12 mouse cellular contexts compared by ENCODE assay signal in genomic region chr10:26034931-26035330, GRCm38 (mm10). TPM values are rescaled to one million over a fixed set of nuclear protein-coding genes. Genes with fewer than 3 reads are reported as not detected.
DNase-seq lines count a peak whose midpoint lies in the region; ATAC-seq and TF ChIP-seq lines count a peak whose summit lies in the region.
"Had no signal": no experiment of that assay in that cellular context is flagged by ENCODE, and none has a peak within 500 bp of the region (broad histone marks: within the 10 kb centered on the region; RNA-seq: fewer than 3 reads in every experiment).

No protein-coding gene starts in this region.

- WGBS in liver, adult 2 months, result 73% methylated on average over 5 of the region's 5 CpGs
- WGBS in liver, embryonic 11.5 days, result 59% methylated on average over 5 of the region's 5 CpGs

- no peaks in the 10 kb centered on the region for H3K36me3 ChIP-seq in liver, adult 2 months (ENCODE audit: control insufficient read depth, insufficient read depth, low read length)
- H3K36me3 ChIP-seq in liver, embryonic 11.5 days (ENCODE audit: control insufficient read depth, insufficient read depth, low read length), result no peaks in the 10 kb centered on the region

- H3K4me1 ChIP-seq in liver, adult 2 months (ENCODE audit: control insufficient read depth, insufficient read depth, low read length), result no peaks in the 10 kb centered on the region
- H3K4me1 ChIP-seq in liver, embryonic 11.5 days (replicated peaks; ENCODE audit: control insufficient read depth, insufficient read depth, low read length), result no peaks in the 10 kb centered on the region

- H3K79me2 ChIP-seq in liver, adult 2 months (ENCODE audit: control insufficient read depth, insufficient read depth, low read length), result no peaks in the 10 kb centered on the region

- no peak overlapping the region for H3K4me2 ChIP-seq in liver, embryonic 11.5 days

- no peaks in the 10 kb centered on the region for H3K9me3 ChIP-seq in liver, embryonic 11.5 days (ENCODE audit: control insufficient read depth, low read length)

- H3K9ac ChIP-seq in liver, adult 2 months (ENCODE audit: low read depth, low read length), result no peak overlapping the region
- H3K9ac ChIP-seq in liver, embryonic 11.5 days (ENCODE audit: low read depth, low read length), result no peak overlapping the region
- H3K9ac ChIP-seq: liver, embryonic 14.5 days had no signal

- no peak for TF ChIP-seq POLR2A in liver, adult 2 months (IDR thresholded peaks at IDR 0.05; ENCODE audit: extremely low read depth, insufficient read depth, low read length)

- DNase-seq in liver, adult 2 months (ENCODE audit: extremely low read depth, low read depth, low spot score), result peak; percentile 2
- DNase-seq in liver, embryonic 11.5 days (ENCODE audit: low spot score), result no peak
- DNase-seq in frontal cortex, postnatal 14 days (ENCODE audit: low spot score in 2 of 2), result peak; percentile 60 to 76
- DNase-seq in layer of hippocampus, postnatal 36 days, result peak; percentile 83 to 88
- peak; percentile 62 for DNase-seq in right cerebral cortex, postnatal 14 days
- no peak for DNase-seq in embryo, embryonic 11 days
- no peak for DNase-seq in embryo, embryonic 10.5 days (ENCODE audit: low spot score)
- DNase-seq in natural killer cell, adult 2 months (ENCODE audit: low spot score in 2 of 2), result no peak
- DNase-seq: kidney, adult 9 months had no signal

- no peak for ATAC-seq in liver, embryonic 11.5 days (replicated peaks; ENCODE audit: low FRiP score)

- no peak for TF ChIP-seq CTCF in liver, adult 2 months (IDR thresholded peaks at IDR 0.05; ENCODE audit: low read depth, low read length)

- H3K4me3 ChIP-seq in liver, adult 2 months (ENCODE audit: insufficient read depth, low read depth, low read length), result no peak overlapping the region
- H3K4me3 ChIP-seq in liver, embryonic 11.5 days (ENCODE audit: low read depth, low read length), result no peak overlapping the region

- H3K27me3 ChIP-seq in liver, adult 2 months (ENCODE audit: control insufficient read depth, insufficient read depth, low read length), result no peaks in the 10 kb centered on the region
- H3K27me3 ChIP-seq in liver, embryonic 11.5 days (replicated peaks; ENCODE audit: control insufficient read depth, insufficient read depth, low read length), result no peaks in the 10 kb centered on the region

- H3K27ac ChIP-seq in liver, adult 2 months (replicated peaks; ENCODE audit: insufficient read depth, low read depth, low read length), result no peak overlapping the region
- no peak overlapping the region for H3K27ac ChIP-seq in liver, embryonic 11.5 days (ENCODE audit: low read depth, low read length)
- H3K27ac ChIP-seq: liver, embryonic 14.5 days had no signal

RNA-seq across cellular contexts. Expression of gene Gm9767, which starts 43.1 kb away (rescaled TPM):
- not detected in 2 replicates for total RNA-seq in liver, adult 2 months (2014; rRNA removed)
- not detected in 2 replicates for polyA plus RNA-seq in liver, adult 2 months (2012; rRNA removed)
- not detected in 2 replicates for polyA plus RNA-seq in liver, embryonic 11.5 days (2014; fragmentation: Nextera tagmentation; extraction: Ambion mirVana)
- total RNA-seq in layer of hippocampus, postnatal 36 days (2021), result under 1 TPM; 0.53 to 0.77 TPM
- polyA plus RNA-seq: heart, embryonic 16.5 days; liver, embryonic 14.5 days; small intestine, adult 2 months had no signal

RNA-seq across cellular contexts. Expression of gene Tmem200a, which starts 43.9 kb away (rescaled TPM):
- total RNA-seq in liver, adult 2 months (2014; rRNA removed), result 0.07 TPM in 1 of 2 replicates, not detected in the other
- not detected in 2 replicates for polyA plus RNA-seq in liver, adult 2 months (2012; rRNA removed)
- 1.5 and 2.1 TPM in 2 replicates for polyA plus RNA-seq in liver, embryonic 11.5 days (2014; fragmentation: Nextera tagmentation; extraction: Ambion mirVana)
- total RNA-seq in layer of hippocampus, postnatal 36 days (2021), result 10 to 100 TPM; 21.9 to 23.3 TPM

Comparison
In these comparisons a context has a peak if more than half of its experiments do, and no peak if none do; other contexts are left out.
1. DNase-seq: peak in liver, adult 2 months (single experiment), frontal cortex, postnatal 14 days (2 of 2), layer of hippocampus, postnatal 36 days (2 of 2) and right cerebral cortex, postnatal 14 days (single experiment); none in liver, embryonic 11.5 days (single experiment), embryo, embryonic 11 days (single experiment), embryo, embryonic 10.5 days (single experiment) and natural killer cell, adult 2 months (0 of 2).
2. RNA of gene Tmem200a, which starts 43.9 kb away (total RNA-seq): 21.9 to 23.3 TPM in layer of hippocampus, postnatal 36 days; 0.07 TPM in liver, adult 2 months; every median in the first group is over 10 times any median in the second.